ENCODE assay signal across 11 mouse cellular contexts in the genomic region with DNA sequence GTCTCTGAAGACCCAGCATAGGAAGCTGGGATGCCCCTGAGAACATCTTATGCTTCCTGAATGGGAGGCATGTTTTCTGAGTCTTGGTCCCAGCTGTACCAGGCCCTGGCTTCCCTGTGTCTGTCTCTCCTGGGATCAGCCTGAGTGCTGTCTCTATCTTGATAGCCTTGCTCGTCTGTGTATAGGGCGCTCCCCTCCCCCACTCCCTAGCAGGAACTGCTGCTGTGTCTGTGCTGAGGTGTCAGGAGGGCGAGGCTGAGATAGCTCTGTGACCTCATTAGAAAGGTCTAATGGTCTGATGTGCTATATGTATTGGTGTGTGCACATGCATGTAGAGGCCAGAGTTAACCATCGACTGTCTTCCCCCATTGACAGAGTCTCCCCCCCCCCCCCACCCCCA. TPM values are rescaled to one million over a fixed set of nuclear protein-coding genes. Genes with fewer than 3 reads are reported as not detected.
A peak's percentile ranks its signal among the peaks of the same experiment; 100 is the strongest.
DNase-seq lines count a peak whose midpoint lies in the region; ATAC-seq and TF ChIP-seq lines count a peak whose summit lies in the region.
"Had no signal": no experiment of that assay in that cellular context is flagged by ENCODE, and none has a peak within 500 bp of the region (broad histone marks: within the 10 kb centered on the region; RNA-seq: fewer than 3 reads in every experiment).

No protein-coding gene starts in this region.

- ATAC-seq in heart, embryonic 13.5 days (ENCODE audit: extremely low read depth, insufficient number of reproducible peaks, low FRiP score, low TSS enrichment), result no peak
- peak; percentile 70 for ATAC-seq in liver, embryonic 13.5 days (ENCODE audit: low read depth)

- TF ChIP-seq CTCF in ES-Bruce4 (IDR thresholded peaks at IDR 0.05; ENCODE audit: low read depth, low read length), result no peak

- TF ChIP-seq EP300 in ES-Bruce4 (IDR thresholded peaks at IDR 0.05; ENCODE audit: insufficient read depth, low read depth, low read length), result 0 out of 2 replicates have a peak, but pooled peaks have one; percentile 23

- no peak for DNase-seq in heart, postnatal 10 days
- peak; percentile 74 for DNase-seq in ZHBTc4 (ENCODE audit: low read depth, low spot score)
- peak; percentile 27 for DNase-seq in liver, embryonic 13.5 days
- DNase-seq in left cerebral cortex, adult 11 months (ENCODE audit: low spot score), result no peak
- no peak for DNase-seq in urinary bladder, adult 18-20 months (ENCODE audit: low spot score in 2 of 2)
- DNase-seq: adrenal gland, postnatal 10 days; heart, adult 18-20 months had no signal

- H3K4me2 ChIP-seq in heart, embryonic 13.5 days, result no peak overlapping the region
- no peak overlapping the region for H3K4me2 ChIP-seq in liver, embryonic 13.5 days

- H3K27ac ChIP-seq in heart, embryonic 13.5 days (replicated peaks), result no peak overlapping the region
- H3K27ac ChIP-seq in ES-Bruce4 (ENCODE audit: insufficient read depth, low read length), result no peak overlapping the region
- no peak overlapping the region for H3K27ac ChIP-seq in liver, embryonic 13.5 days
- H3K27ac ChIP-seq: midbrain, embryonic 10.5 days had no signal

- no peaks in the 10 kb centered on the region for H3K9me3 ChIP-seq in heart, embryonic 13.5 days
- no peaks in the 10 kb centered on the region for H3K9me3 ChIP-seq in ES-Bruce4 (replicated peaks; ENCODE audit: control insufficient read depth, insufficient read depth, low read length, poor library complexity, severe bottlenecking)
- H3K9me3 ChIP-seq in liver, embryonic 13.5 days (replicated peaks), result no peaks in the 10 kb centered on the region
- H3K9me3 ChIP-seq: limb, embryonic 12.5 days; midbrain, embryonic 10.5 days had no signal

- H3K27me3 ChIP-seq in heart, embryonic 13.5 days (replicated peaks), result no peaks in the 10 kb centered on the region
- H3K27me3 ChIP-seq in ES-Bruce4 (ENCODE audit: control insufficient read depth, insufficient read depth, low read length, poor library complexity, severe bottlenecking), result no peaks in the 10 kb centered on the region
- no peaks in the 10 kb centered on the region for H3K27me3 ChIP-seq in liver, embryonic 13.5 days
- H3K27me3 ChIP-seq: limb, embryonic 12.5 days had no signal

- 34% methylated on average over 4 of the region's 4 CpGs for WGBS in heart, embryonic 13.5 days
- 28% methylated on average over 4 of the region's 4 CpGs for WGBS in liver, embryonic 13.5 days (ENCODE audit: insufficient replicate concordance)

- H3K4me1 ChIP-seq in heart, embryonic 13.5 days, result peaks cover 70% of the 10 kb centered on the region
- peaks cover 10% of the 10 kb centered on the region for H3K4me1 ChIP-seq in ES-Bruce4 (ENCODE audit: control insufficient read depth, insufficient read depth, low read length)
- peaks cover 51% of the 10 kb centered on the region for H3K4me1 ChIP-seq in liver, embryonic 13.5 days (replicated peaks)

- H3K9ac ChIP-seq in heart, embryonic 13.5 days, result 0 out of 2 replicates have a peak overlapping the region, but pooled peaks have one; percentile 37
- no peak overlapping the region for H3K9ac ChIP-seq in ES-Bruce4 (ENCODE audit: low read depth, poor library complexity, severe bottlenecking)
- no peak overlapping the region for H3K9ac ChIP-seq in liver, embryonic 13.5 days
- H3K9ac ChIP-seq: limb, embryonic 12.5 days had no signal

- intact Hi-C loops in heart, postnatal 10 days (cut with DNase I), result no loop called here

- no peak for TF ChIP-seq POLR2A in ES-Bruce4 (IDR thresholded peaks at IDR 0.05; ENCODE audit: insufficient read depth, low read length)

- H3K36me3 ChIP-seq in heart, embryonic 13.5 days, result no peaks in the 10 kb centered on the region
- no peaks in the 10 kb centered on the region for H3K36me3 ChIP-seq in ES-Bruce4 (ENCODE audit: control insufficient read depth, insufficient read depth, low read length, poor library complexity, severe bottlenecking)
- H3K36me3 ChIP-seq in liver, embryonic 13.5 days, result no peaks in the 10 kb centered on the region
- H3K36me3 ChIP-seq: limb, embryonic 12.5 days; midbrain, embryonic 10.5 days had no signal

- H3K4me3 ChIP-seq in heart, embryonic 13.5 days, result no peak overlapping the region
- no peak overlapping the region for H3K4me3 ChIP-seq in ES-Bruce4 (ENCODE audit: low read depth, low read length)
- no peak overlapping the region for H3K4me3 ChIP-seq in liver, embryonic 13.5 days (replicated peaks)
- H3K4me3 ChIP-seq: limb, embryonic 12.5 days; midbrain, embryonic 10.5 days had no signal

RNA-seq across cellular contexts. Expression of a gene that starts 58.7 kb away (rescaled TPM):
- polyA plus RNA-seq in heart, embryonic 13.5 days (2015; fragmentation: Nextera tagmentation; extraction: Ambion mirVana), result 25.2 and 27.9 TPM in 2 replicates
- 10 to 100 TPM; 56.8 to 65.5 TPM for total RNA-seq in heart, postnatal 10 days (2021)
- 42.9 and 44.8 TPM in 2 replicates for polyA plus RNA-seq in ES-Bruce4 (2011; ENCODE audit: insufficient read depth, insufficient read length, low read depth, missing spikeins)
- polyA plus RNA-seq in liver, embryonic 13.5 days (2015; fragmentation: Nextera tagmentation; extraction: Ambion mirVana), result 6.2 and 7.5 TPM in 2 replicates

Comparison
In these comparisons a context has a peak if more than half of its experiments do, and no peak if none do; other contexts are left out.
1. DNase-seq: peak in ZHBTc4 (single experiment) and liver, embryonic 13.5 days (single experiment); none in heart, postnatal 10 days (0 of 2), left cerebral cortex, adult 11 months (single experiment) and urinary bladder, adult 18-20 months (0 of 2).